Mouse (Mus musculus) kidney, adult 8-10 months (tissue): ENCODE data around the gene Arvcf.
A peak's percentile ranks its signal among the peaks of the same experiment; 100 is the strongest.

ENCODE experiments used
- DNase-seq, 2 experiments: peaks; one replicate each; pipeline ENCODE4 v3.0.0; 2022

Arvcf gene

DNA sequence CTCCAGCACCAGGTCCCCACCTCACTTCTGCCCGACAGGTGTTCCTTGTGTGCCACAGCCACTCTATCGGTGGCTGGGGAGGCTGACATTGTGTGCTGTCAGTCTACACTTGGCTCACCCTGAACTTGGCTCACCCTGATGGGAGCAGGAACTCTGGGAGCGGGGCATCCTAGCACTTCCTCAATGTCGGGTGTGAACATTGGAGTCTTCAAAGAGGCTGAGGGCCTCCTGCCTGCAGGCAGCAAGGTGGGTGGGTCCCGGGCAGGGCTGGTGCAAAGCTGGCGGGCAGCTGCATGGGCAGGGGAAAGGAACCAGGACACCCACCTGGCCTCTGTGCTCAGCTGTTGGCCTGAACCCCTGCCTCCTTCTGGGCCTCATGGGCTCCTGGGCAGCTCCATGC lies 88.1 kb downstream of the Arvcf start:
- DNase-seq, result no peak

DNA sequence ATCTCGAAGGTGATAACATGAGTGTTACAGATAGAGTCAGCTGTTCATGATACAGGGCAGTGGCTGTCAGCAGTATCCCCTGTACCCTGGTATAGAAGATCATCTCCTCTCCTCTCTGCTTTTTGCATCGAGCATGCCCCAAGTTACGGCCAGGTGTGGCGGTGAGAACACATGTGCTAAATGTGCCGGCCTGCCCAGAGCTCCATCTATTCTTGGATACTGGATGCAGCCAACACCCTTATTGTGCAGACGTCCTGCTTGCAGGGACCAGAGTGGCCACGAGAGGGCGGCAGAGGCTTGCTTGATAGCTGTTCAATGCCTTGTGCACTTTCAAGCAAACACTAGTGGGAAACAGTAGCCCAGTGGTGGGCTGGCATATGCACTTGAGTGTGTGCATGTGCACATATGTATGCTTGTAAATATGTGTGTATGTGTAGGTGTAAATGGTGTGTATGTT lies 95.4 kb downstream of the Arvcf start:
- peak; percentile 82 to 97 for DNase-seq

GRCm38 (mm10) chr16:18447243-18447642 lies 99.3 kb downstream of the Arvcf start:
- no peak for DNase-seq

DNA sequence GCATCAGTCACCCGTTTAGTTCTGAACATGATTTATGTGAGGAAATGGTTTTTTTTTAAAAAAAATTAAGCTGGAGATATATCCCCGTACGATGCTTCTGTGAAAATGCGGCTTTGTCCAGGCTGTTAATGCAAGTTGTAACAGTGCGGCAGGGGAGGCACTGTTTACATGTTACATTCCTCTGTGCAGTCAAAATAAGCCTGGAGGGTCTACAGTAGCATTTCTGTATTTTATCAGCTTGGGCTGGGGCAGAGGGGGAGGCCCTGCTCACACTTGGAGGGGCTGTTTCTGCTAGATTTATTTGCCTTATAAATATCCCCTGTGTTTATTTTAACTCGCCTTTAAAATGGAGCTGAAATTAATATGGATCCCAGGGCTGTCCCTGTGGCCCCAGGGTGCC lies 100.1 kb downstream of the Arvcf start:
- DNase-seq, result no peak

GRCm38 (mm10) chr16:18449005-18449404 lies 101.0 kb downstream of the Arvcf start:
- no peak for DNase-seq

GRCm38 (mm10) chr16:18451486-18452181 lies 103.7 kb downstream of the Arvcf start:
- DNase-seq, result no peak

- no peak for DNase-seq
Measured at GRCm38 (mm10) chr16:18452361-18452862, 104.4 kb downstream of the Arvcf start.

GRCm38 (mm10) chr16:18453846-18454245 lies 105.9 kb downstream of the Arvcf start:
- peak in 1 of 2 experiments; percentile 19 for DNase-seq

- DNase-seq, result no peak
Measured at GRCm38 (mm10) chr16:18455407-18455806, 107.4 kb downstream of the Arvcf start.
